Mouse (Mus musculus): Measurements from ENCODE around the gene Dph6.
"Not testable (repeated sequence)": the region's sequence is repeated elsewhere in the genome, so short reads cannot be mapped to it uniquely, and the experiment has no call there.

The Dph6 gene

DNA sequence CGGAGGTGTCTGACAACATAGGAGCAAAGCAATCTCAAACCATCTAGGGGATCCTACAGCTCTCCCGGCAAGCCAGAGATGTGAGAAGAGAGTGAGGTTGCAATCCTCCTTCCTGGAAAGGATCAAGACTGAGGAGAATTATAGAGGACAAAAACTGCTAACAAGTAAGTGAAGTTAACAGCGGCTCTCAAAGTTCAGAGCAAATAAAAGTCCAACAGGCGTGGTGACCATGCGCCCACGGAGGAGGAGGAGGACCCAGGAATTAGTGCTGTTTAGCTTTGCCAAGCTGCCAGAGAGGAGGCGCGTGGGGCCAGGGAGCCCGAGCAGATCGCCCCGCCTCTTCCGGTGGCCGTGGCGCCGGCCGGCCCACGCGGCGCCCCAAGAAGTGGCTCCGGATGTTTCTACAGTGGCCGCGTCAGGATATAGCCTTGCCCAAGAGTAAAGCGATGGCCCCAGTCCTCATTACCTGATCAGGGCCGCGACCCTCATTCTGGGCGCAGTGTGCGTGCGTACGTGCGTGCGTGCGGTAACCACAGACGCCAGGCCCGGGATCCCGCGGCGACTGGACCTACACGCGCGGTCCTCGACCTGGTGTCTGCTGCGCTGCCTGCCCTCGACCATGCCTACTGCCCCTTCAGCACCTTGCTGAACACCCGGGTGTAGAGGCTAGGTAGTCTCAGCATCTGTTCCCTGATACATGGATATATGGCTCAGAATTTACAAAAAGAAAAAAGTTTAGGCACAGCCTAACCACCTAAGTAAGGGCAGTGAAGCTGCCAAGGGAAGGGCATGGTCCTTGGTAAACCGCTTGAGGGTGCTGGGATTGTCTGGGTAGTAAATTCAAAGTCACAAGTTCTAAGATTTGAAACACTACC, at the start of gene Dph6:
Gene Dph6, minus strand, starts transcription at position 600 of the 875 bp plus-strand sequence.
- peak; percentile 80 to 86 for DNase-seq (ENCODE audit: low spot score in 2 of 2)

DNA sequence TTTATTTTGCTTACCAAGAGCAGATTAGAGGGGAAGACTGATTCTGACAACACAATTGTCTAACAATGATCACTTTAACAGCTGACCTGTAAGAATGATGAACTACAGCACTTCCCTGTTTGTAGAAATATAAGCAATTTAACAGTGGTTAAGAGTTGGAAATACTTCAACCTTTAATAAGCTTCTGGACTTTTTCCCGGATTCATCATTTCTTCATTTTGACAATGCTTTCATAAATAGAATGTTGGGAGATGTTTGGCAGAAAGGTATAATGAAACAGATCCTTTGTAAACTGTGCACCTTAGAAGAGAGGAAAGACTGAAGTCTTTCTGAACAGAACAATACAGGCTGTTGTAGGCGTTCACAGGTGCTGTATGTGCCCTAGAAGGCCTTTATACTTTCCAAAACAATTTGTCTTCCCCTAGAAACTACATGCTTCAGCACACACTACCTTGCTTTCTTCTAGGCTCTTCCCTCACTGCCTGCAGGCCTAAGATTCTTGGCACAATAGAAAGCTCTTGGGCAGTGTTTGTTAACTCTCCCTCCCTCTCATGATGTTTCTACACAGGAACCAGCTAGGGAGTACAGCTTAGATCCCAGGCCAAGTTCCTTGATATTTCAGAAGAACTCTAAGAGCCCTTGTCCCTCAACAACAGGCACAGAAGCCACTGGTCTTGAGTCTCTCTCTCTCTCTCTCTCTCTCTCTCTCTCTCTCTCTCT, 46.4 kb upstream of the Dph6 start:
- no peak for DNase-seq (ENCODE audit: low spot score in 2 of 2)

DNA sequence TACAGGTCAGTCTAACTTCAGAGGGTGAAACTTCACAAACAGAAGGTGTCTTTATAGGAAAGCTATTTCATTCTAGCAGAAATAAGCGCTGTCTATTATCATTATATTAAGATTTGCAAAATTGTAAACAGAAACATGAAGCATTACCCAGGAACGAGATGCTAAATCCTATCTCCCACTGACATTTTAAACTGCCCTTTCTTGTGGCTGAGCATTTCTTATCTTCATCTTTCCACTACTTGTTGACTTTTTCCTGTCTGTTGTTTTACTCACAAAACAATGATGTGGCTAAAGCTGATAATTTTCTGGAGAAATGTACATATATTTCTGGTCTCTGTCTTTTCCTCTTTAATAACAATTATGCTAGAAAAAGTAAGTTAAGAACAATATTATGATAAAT, 36.8 kb upstream of the Dph6 start:
- no peak for DNase-seq (ENCODE audit: low spot score in 2 of 2)

DNA sequence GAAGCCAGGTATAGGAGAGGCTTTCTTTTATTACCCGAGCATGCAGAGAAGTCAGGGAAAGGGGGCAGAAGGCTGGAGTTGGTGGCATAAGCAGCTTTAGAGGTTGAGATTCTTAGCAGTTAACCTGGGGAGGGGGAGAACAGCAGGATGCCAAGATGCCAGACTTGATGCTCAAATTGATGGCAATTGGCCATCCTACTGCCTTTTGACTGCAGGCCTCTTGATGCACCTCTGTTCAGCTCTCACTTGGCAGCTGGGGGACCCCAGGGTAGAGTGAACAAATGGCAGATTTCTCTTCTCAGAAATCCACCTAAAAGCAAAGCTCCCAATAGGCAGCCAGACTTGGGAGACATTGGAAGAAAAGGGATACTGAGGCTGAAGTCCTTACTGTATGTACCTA, 32.7 kb upstream of the Dph6 start:
- no peak for DNase-seq (ENCODE audit: low spot score in 2 of 2)

DNA sequence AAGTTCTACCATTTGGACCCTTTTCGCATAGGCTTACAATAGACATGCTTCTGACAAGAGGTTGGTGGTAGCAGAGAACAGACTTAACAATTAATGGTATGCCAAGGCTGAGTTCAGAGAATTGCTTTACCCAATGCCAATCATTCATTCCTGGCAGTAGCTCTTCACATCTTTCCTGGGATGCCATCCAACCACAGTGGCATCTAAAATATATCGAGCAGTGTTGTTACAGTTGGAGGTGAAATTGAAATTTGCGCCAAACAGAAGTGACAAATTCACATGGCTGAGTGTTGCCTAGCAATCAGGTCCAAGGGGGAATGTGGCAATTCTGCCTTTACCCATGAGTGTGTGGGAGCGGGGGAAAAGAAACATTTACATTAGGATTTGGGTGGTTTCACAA, 32.3 kb upstream of the Dph6 start:
- DNase-seq (ENCODE audit: low spot score in 2 of 2), result no peak

DNA sequence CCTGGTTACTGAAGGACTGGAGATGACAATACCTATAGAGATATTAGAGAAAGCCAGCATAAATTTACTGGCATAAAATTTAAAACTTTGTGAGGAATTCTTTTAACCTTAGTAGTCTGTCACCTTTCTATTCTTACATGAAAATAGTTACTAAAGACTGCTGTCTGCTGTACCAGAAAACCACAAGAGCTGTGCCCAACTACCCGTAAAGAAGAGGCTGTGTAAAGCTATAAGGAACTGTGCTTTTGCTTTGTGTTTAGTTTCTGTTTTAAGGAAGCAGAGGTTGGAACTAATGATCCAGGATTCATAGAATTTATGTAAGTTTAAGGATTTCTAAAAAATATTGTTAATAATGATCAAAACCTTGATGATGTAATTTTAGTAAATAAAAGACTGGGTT, 19.1 kb upstream of the Dph6 start:
- no peak for DNase-seq (ENCODE audit: low spot score in 2 of 2)

DNA sequence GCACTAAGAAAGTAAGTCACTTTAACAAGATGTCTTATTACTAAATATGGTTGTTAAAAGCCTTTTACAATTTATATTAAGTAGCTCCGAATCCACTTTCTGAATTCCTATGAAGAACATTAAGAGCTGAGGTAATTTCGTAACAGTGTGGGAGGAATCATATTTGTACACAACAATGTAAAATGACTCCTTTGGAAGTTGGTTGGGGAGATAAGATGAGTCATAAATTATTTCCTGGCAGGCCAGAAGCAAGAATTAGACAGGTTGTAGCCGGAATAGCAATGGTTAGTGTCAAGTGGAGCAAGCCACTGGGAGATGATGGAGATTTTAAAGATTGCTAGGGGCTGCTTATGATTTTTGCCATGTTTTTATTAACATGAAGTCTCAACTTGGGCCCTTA, 16.2 kb upstream of the Dph6 start:
- no peak for DNase-seq (ENCODE audit: low spot score in 2 of 2)

DNA sequence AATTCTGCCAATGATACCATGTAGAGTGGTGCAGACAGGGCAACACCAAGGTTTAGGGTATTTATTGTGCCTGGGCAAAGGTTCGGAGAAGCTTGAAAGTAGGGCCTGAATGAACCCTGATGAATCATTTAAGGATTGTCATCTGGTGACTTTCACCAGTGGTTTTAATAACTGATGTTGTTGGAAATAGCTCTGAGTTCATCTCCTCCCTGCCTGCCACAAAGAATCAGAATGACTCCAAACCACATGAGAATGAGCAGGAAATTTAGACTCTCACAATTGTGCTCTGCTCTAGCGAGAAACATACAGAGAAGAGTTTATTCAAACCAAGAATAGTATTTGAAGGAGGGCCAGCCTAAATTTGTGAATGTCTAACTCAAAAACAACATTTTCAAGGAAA, 4.2 kb upstream of the Dph6 start:
- DNase-seq (ENCODE audit: low spot score in 2 of 2), result no peak

DNA sequence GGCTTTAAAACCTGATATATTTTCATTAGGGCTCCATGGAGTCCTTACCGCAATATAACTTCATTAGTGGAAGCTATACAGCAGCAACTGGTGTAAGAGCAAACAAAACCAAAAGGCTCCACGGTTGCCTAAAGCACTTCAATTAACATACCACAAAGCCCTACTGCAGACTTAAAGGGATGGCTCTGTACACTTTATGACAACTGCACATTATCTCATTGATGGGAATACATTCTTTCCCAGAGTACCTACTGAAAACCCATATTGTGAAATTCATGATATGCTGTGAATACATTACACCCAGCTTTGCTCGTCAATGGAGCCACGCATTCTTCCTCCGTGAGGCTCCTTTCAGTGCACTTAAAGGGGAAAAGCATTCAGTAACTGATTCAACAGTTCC, 8.5 kb downstream of the Dph6 start:
- DNase-seq (ENCODE audit: low spot score in 2 of 2), result no peak

DNA sequence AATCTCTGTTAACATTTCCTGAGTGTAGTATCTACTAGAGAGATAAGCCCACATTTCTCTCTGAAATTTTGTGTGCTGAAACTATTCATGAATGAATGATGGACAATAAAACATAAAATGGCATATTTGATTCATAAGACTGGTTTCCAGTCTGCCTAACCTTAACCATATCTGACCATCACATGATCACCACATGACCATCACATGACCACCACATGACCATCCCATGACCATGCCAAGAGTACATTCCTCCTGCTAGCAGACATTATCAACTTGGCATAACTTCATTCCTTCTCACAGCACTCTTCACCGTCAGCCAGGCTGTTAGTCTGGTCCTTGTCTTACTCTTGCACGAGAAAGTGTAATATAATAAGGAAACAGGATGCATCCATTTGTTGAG, 10.9 kb downstream of the Dph6 start:
- no peak for DNase-seq (ENCODE audit: low spot score in 2 of 2)

DNA sequence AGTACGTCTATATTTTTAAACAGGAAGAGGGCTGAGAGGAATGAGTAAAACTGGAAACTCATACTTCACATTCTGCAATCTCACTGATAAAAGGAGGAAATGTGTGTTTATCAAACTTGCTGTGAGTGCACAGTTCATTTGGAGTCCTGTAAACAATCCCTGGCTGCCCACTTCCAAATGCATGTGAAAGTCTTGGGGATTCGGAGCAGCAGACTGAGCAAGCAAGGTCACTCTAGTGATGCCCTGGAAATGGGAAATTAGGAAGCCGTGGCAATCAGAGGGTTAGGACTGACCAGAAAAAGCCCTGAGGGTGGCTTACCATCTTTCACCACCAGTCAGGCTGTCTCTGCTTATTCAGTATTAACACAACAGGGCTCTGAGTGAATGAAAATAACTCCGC, 30.1 kb downstream of the Dph6 start:
- DNase-seq (ENCODE audit: low spot score in 2 of 2), result no peak

DNA sequence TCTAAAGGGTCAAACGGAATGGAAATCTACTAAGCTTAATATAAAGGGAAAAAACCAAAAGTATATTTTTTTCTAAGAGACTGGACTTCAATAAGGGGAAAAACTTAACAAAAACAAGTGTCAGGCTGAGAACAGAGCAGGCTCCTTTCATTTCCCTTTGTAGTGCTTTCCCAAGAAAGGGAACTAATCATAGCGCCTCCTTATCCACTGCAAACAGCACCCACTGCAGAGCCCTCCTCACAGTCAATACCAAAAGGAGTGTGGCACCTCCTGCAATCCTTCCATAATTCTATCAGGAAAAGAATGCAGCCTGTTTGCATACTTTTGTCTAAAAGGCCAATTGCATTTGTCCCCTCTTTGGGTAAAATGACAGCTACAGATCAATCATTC, 32.2 kb downstream of the Dph6 start:
- DNase-seq (ENCODE audit: low spot score in 2 of 2), result no peak

DNA sequence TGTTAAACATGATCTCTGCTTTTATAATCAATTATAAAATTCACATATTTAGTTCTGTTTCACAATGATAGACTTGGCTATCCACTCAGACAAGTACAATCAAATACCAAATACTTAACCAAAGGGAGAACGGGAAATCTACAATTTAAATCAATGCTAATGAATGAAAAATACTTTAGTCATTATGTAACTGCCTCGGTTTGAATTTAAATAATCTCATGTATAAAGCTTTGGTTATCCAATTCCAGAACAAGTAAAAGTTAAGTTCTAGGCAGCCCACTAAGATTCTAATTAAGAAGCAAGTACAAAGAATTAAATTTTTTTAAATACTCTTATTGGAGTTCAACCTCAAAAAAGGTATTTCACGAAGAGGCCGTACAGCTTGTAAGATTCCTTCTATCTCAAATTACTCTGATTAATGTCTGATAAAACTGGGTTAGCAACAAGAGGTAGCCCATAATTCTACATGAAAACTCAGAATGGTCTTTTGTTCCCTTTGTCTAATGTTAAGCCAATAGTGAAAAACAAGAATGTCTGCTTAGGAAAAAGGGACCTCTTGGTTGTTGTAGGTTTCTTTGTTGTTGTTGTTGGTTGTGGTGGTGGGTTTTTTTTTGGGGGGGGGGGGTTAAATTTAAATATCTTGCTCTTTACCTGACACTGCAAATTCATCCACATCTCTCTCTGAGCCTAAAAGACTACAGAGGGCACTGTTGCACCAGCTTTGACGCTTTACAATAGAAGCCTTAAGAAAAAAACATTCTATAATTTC, 32.8 kb downstream of the Dph6 start:
- no peak for DNase-seq (ENCODE audit: low spot score in 2 of 2)

DNA sequence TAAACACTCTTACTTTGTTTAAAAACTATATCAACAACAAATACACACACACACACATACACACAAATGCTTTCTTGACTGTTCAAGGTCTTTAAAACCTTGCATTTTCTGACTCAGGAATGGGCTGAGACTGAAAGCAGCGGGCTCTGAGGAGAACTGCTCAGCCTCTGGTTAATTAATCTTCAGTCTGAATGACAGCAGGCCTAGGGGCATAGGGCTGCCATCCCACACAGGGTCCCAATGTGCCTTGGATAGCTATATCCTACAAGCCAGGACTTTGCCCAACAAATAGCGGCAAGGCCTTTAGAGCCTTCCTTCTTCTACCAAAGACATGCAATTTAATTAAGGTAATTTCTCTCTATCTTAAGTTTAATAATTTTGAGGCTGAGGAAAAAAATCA, 43.2 kb downstream of the Dph6 start:
- DNase-seq (ENCODE audit: low spot score in 2 of 2), result no peak

DNA sequence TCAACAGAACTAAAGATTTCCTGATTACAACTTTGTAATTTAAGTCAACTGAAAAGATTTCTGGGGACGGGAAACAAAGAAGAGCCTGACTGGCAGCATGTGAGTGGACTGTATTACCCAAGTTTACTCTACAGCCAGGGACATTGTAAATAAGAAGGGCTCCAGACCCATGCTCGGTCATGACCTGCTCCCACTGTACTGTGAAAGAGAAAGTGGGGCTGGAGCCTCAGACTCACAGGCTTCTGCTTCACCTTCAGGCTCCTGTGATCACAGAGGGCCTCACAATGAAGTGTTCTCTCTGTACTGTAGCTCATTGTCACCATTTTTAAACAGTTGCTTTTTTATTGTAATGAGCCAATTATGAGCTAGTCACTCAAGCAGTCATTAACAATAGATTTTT, 44.7 kb downstream of the Dph6 start:
- DNase-seq (ENCODE audit: low spot score in 2 of 2), result no peak

DNA sequence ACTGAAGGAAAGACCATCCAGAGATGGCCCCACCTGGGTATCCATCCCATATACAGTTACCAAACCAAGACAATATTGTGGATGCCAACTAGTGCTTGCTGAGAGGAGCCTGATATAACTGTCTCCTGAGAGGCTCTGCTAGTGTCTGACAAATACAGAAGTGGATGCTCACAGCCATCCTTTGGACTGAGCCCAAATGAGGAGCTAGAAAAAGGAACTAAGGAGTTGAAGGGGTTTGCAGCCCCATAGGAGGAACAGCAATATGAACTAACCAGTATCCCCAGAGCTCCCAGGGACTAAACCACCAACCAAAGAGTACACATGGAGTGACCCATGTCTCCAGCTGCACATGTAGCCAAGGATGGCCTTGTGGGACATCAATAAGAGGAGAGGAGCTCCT, 49.6 kb downstream of the Dph6 start:
- DNase-seq (ENCODE audit: low spot score in 2 of 2), result not testable (repeated sequence)

DNA sequence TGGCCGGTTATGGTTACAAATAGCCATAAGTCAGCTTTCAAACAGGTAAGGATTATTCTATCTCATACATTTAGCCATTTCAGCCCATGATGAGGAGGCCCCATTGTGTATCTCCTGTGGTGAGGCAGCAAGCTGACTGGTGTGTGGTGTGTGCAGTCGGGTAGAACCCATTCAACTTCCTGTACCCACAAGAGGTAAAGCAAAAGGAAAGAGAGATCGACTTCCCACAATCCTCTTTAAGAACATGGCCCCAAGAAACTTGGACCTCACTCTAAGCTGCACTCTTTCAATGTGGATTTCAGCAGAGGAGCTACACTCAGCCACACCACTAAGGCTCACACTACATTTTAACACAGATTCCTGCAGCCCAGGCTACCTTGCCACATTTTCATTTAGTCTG, 53.6 kb downstream of the Dph6 start:
- DNase-seq (ENCODE audit: low spot score in 2 of 2), result no peak

DNA sequence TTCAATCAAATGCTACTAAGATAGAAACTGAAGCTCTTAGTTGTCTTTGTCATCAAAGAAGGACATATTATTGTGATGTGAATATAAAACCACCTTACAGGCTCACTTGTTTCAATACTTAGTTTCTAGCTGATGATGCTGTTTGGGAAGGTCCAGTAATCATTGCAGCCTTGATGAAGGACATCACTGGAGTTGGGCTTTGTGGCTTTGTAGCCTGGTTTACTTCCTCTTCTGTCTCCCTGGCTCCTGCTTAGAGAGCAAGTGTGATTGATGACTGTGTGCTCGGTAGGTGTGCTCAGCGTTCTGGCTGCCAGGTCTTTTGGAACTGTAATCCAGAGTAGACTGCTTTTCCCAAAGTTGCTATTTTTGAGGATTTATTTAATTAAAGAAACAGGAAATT, 55.0 kb downstream of the Dph6 start:
- DNase-seq (ENCODE audit: low spot score in 2 of 2), result no peak

DNA sequence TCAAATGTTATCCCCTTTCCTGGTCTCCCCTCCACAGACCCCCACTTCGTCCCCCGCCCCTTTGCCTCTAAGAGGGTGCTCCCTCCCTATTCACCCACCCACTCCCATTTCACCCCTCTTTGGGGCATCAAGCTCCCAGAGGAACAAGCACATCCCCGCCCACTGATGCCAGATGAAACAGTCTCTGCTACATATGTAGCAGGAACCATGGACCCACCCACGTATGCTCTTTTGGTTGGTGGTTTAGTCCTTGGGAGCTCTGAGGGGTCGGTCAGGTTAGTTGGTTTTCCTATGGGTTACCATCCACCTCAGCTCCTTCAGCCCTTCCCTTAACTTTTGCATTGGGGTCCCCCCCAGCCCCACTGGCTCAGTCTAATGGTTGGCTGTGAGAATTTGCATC, 61.4 kb downstream of the Dph6 start:
- DNase-seq (ENCODE audit: low spot score in 2 of 2), result no peak

DNA sequence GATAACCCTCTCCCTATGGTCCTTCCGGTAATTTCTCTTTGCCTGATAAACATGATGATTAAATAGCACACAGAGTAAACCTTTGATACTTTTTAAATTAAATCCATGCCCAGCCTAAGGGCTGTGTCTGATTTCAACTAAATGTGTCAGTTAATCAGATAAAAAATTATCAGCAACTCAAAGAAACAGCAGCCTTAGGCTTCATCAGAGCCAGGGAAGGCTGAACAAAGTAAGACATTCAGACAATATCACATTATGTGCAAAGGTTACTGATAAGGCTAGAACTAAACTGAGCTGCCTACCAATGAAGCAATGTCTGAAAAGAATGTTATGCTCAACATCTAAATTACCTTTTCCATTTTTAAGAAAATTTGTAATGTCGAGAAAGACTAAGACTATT, 74.0 kb downstream of the Dph6 start:
- no peak for DNase-seq (ENCODE audit: low spot score in 2 of 2)

DNA sequence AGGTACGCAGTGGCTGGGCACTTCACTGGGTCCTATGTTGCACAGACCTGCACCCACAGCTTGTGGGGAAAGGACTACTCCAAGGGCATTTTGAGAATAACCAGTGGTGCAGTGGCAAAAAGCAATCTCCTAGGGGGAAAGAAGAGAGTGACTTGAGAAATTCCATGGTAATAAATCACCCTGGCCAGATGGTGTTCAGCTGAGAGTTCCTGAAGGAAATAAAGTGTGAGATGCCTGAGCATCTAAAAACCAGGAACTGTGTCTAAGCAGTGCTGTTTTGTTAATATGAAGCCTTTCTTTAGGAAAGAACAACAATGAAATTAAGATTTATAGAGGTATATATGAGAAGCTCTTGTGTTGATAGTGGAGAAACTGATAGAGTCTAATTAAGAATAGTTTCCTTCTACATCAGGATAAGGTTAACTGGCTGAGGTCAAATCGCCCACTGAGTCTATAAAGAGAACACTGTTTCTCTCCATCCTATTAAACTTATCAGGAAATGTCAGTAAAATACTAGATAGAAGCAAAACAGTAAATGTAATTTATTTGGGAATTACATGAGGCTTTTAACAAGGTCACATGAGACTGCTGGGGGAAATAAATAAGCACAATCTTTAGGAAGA, 111.7 kb downstream of the Dph6 start:
- no peak for DNase-seq (ENCODE audit: low spot score in 2 of 2)

DNA sequence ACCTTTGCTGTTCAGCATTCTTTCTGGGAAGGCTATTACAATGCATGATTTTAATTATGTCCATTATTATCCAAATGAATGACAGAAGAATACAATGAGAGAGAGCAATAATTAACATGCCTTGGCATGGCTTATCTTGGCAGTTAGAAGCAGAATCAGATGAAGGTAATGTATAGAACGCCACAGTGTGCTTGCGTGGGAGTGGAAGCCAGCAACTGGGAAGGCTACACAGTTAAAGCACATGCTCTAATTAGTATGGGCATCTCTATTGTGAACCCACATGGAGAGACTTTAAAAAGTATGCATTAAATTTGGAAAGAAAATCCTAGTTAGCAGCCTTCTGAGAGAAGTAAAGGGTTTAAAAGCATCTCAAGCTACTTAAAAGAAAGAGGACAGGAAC, 112.4 kb downstream of the Dph6 start:
- no peak for DNase-seq (ENCODE audit: low spot score in 2 of 2)

Data from spleen, postnatal 10 days (tissue).